Mouse (Mus musculus): ENCODE results near the gene 2010111I01Rik. TPM values are rescaled to one million over a fixed set of nuclear protein-coding genes. Genes with fewer than 3 reads are reported as not detected.
"Not testable (repeated sequence)": the region's sequence is repeated elsewhere in the genome, so short reads cannot be mapped to it uniquely, and the experiment has no call there.

2010111I01Rik gene
- total and polyA plus RNA-seq, 2 experiments from 2014 or later = 16.2 to 30.3 TPM

DNA sequence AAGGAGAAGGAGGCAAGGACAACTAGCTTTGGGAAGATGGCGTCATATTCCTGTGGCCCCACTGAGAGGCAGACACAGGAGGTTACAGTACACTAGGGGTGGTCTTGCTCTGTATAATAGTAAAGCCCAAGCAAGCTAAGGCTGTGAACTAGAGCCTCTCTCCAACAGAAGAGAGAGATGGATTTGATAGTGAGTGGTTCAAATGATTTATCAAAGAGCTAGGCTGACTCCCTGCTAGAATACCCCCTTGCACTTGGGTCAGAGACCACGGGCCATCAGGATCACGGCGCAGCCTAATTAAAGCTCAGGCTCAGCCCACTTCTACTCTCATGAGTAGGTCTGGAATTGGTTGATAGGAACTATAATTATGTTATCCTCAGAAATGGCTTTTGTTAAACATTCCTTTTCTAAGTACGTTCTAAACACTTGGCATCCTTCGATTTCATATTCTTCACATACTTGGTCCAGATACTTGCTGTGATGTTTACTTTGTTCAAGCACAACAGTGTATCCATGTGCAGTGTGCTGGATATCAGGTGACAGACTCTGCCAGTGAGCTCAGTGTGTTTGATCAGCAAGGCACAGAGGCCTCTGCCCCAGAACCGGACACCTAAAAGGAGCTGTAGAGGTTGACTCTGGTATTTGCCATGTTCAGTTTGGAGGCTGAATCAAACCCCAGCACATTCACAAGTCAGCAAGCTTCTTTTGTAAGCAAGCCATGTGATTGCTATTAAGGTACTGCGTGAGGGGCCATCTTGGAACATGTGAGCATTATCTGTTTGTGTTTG, 261.3 kb downstream of the 2010111I01Rik start:
- Histone ChIP-seq H3K27ac (ENCODE audit: low read depth, low read length) (no peak overlapping the region), H3K27me3 (ENCODE audit: insufficient read depth, low read length) (no peaks in the 10 kb centered on the region), H3K9ac (replicated peaks; ENCODE audit: low read length, poor library complexity, severe bottlenecking) (no peak overlapping the region), H3K36me3 (ENCODE audit: insufficient read depth, low read length) (no peaks in the 10 kb centered on the region), H3K4me1 (ENCODE audit: insufficient read depth, low read length) (no peaks in the 10 kb centered on the region), H3K9me3 (ENCODE audit: low read length) (no peaks in the 10 kb centered on the region), H3K4me2 (ENCODE audit: low read depth, low read length, poor library complexity, severe bottlenecking) (no peak overlapping the region), H3K4me3 (ENCODE audit: low read depth, low read length) (no peak overlapping the region)
- DNase-seq (ENCODE audit: low spot score) (no peak), ATAC-seq (ENCODE audit: low FRiP score) (no peak)
- TF ChIP-seq CTCF (IDR thresholded peaks at IDR 0.05) = no peak
- WGBS = 83% methylated on average over 8 of the region's 8 CpGs

DNA sequence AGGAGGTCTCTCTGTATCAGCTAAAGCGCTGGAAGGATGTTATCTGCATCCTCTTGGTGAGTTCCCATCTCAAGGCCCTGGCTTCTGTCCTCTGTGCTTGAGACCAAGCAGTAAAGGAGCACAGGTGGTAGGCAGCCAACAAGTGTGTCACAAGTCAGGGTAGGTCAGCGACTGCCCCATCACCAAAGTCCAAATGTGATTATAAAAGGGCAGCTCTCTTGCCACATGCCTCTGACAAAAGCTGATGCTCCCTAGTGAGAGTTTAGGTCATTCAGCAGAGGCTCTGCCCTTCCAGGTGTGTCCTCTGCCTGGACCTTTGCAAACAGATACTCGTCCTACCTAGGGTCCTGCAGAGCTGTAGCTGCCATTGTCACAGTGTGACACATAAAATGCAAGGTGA, 263.1 kb downstream of the 2010111I01Rik start:
- Histone ChIP-seq H3K9ac (replicated peaks; ENCODE audit: low read length, poor library complexity, severe bottlenecking) (no peak overlapping the region), H3K4me2 (ENCODE audit: low read depth, low read length, poor library complexity, severe bottlenecking) (no peak overlapping the region), H3K9me3 (ENCODE audit: low read length) (no peaks in the 10 kb centered on the region), H3K27me3 (ENCODE audit: insufficient read depth, low read length) (no peaks in the 10 kb centered on the region), H3K4me1 (ENCODE audit: insufficient read depth, low read length) (no peaks in the 10 kb centered on the region), H3K36me3 (ENCODE audit: insufficient read depth, low read length) (no peaks in the 10 kb centered on the region), H3K27ac (ENCODE audit: low read depth, low read length) (no peak overlapping the region), H3K4me3 (ENCODE audit: low read depth, low read length) (no peak overlapping the region)
- no peak for DNase-seq (ENCODE audit: low spot score)
- ATAC-seq (ENCODE audit: low FRiP score) = no peak
- WGBS = 86% methylated on average over 3 of the region's 3 CpGs
- TF ChIP-seq CTCF (IDR thresholded peaks at IDR 0.05) = no peak

GRCm38 (mm10) chr13:63230955-63231701, 266.4 kb downstream of the 2010111I01Rik start:
- ATAC-seq (ENCODE audit: low FRiP score) (no peak), DNase-seq (ENCODE audit: low spot score) (no peak)
- Histone ChIP-seq H3K27me3 (ENCODE audit: insufficient read depth, low read length) (no peaks in the 10 kb centered on the region), H3K27ac (ENCODE audit: low read depth, low read length) (no peak overlapping the region), H3K4me3 (ENCODE audit: low read depth, low read length) (no peak overlapping the region), H3K9ac (replicated peaks; ENCODE audit: low read length, poor library complexity, severe bottlenecking) (no peak overlapping the region), H3K4me1 (ENCODE audit: insufficient read depth, low read length) (no peaks in the 10 kb centered on the region), H3K36me3 (ENCODE audit: insufficient read depth, low read length) (no peaks in the 10 kb centered on the region), H3K4me2 (ENCODE audit: low read depth, low read length, poor library complexity, severe bottlenecking) (no peak overlapping the region), H3K9me3 (ENCODE audit: low read length) (no peaks in the 10 kb centered on the region)
- no peak for TF ChIP-seq CTCF (IDR thresholded peaks at IDR 0.05)
- 69% methylated on average over 7 of the region's 7 CpGs for WGBS

DNA sequence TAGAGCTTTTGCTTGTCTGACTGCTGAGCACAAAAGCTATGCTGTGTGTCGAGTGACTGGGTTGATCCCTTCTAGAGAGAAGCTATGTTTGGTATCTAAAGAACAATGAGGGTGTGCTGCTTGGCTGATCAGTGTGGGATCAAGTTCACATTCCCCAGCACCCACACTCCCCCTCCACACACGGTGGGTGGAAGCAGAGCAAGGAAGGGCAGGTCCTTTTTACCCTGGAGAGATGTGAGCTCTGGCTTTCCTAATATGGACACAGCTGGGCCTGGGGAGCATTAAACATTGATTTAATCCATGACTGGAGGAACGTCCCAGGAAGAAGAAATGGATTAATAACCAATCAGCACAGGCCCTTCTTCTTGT, 267.0 kb downstream of the 2010111I01Rik start:
- H3K4me1 ChIP-seq (ENCODE audit: insufficient read depth, low read length) = no peaks in the 10 kb centered on the region
- no peaks in the 10 kb centered on the region for H3K36me3 ChIP-seq (ENCODE audit: insufficient read depth, low read length)
- TF ChIP-seq CTCF (IDR thresholded peaks at IDR 0.05) = no peak
- no peak overlapping the region for H3K4me2 ChIP-seq (ENCODE audit: low read depth, low read length, poor library complexity, severe bottlenecking)
- ATAC-seq (ENCODE audit: low FRiP score) (no peak), DNase-seq (ENCODE audit: low spot score) (no peak)
- no peaks in the 10 kb centered on the region for H3K9me3 ChIP-seq (ENCODE audit: low read length)
- no peaks in the 10 kb centered on the region for H3K27me3 ChIP-seq (ENCODE audit: insufficient read depth, low read length)
- H3K9ac ChIP-seq (replicated peaks; ENCODE audit: low read length, poor library complexity, severe bottlenecking) = no peak overlapping the region
- WGBS = 17% methylated on average over 3 of the region's 3 CpGs
- no peak overlapping the region for H3K4me3 ChIP-seq (ENCODE audit: low read depth, low read length)
- H3K27ac ChIP-seq (ENCODE audit: low read depth, low read length) = no peak overlapping the region

DNA sequence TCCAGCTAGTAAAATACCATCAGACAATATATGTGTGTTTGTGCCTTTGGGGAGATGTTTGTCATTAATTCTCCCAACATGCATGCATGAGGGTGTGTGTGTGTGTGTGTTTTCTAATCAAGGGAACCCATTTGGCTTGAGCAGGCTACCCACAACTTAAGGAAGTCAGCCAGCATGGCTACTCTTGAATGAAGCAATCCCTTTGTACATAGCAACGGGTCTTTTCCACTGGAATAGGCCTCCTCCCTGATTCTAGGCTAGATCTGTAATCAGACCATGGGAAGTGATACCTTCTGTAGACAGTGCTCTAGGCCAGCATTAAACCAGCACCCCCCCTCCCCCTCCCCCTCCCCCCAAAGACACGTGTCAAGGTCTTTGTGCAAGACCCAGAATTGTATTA, 267.9 kb downstream of the 2010111I01Rik start:
- DNase-seq (ENCODE audit: low spot score) (no peak), ATAC-seq (ENCODE audit: low FRiP score) (no peak)
- no peaks in the 10 kb centered on the region for H3K9me3 ChIP-seq (ENCODE audit: low read length)
- H3K36me3 ChIP-seq (ENCODE audit: insufficient read depth, low read length) = no peaks in the 10 kb centered on the region
- no peak overlapping the region for H3K4me2 ChIP-seq (ENCODE audit: low read depth, low read length, poor library complexity, severe bottlenecking)
- H3K27me3 ChIP-seq (ENCODE audit: insufficient read depth, low read length) = no peaks in the 10 kb centered on the region
- no peak overlapping the region for H3K4me3 ChIP-seq (ENCODE audit: low read depth, low read length)
- WGBS = 71% methylated on average over 2 of the region's 2 CpGs
- no peak overlapping the region for H3K9ac ChIP-seq (replicated peaks; ENCODE audit: low read length, poor library complexity, severe bottlenecking)
- TF ChIP-seq CTCF (IDR thresholded peaks at IDR 0.05) = no peak
- no peak overlapping the region for H3K27ac ChIP-seq (ENCODE audit: low read depth, low read length)
- no peaks in the 10 kb centered on the region for H3K4me1 ChIP-seq (ENCODE audit: insufficient read depth, low read length)

DNA sequence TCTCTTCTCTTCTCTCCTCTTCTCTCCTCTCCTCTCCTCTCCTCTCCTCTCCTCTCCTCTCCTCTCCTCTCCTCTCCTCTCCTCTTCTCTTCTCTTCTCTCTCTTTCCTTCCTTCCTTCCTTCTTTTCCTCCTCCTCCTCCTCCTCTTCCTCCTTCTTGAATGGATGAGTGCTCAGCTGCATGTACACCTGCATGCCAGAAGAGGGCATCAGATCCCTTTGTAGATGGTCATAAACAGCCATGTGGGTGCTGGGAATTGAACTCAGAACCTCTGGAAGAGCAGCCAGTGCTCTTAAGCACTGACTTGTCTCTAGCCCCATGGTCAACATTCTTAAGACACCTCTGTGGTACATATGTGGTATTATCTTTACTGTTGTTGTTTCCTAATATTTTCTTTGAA, 269.8 kb downstream of the 2010111I01Rik start:
- H3K36me3 ChIP-seq (ENCODE audit: insufficient read depth, low read length) = not testable (repeated sequence)

More for the DNA sequence above, 269.8 kb downstream of the 2010111I01Rik start:
- ATAC-seq (ENCODE audit: low FRiP score); H3K4me3 ChIP-seq (ENCODE audit: low read depth, low read length); DNase-seq (ENCODE audit: low spot score); H3K27ac ChIP-seq (ENCODE audit: low read depth, low read length); H3K4me1 ChIP-seq (ENCODE audit: insufficient read depth, low read length); H3K9me3 ChIP-seq (ENCODE audit: low read length); H3K4me2 ChIP-seq (ENCODE audit: low read depth, low read length, poor library complexity, severe bottlenecking); H3K27me3 ChIP-seq (ENCODE audit: insufficient read depth, low read length); H3K9ac ChIP-seq (replicated peaks; ENCODE audit: low read length, poor library complexity, severe bottlenecking): not testable (repeated sequence)
- TF ChIP-seq CTCF (IDR thresholded peaks at IDR 0.05) = 0 out of 2 replicates have a peak, but pooled peaks have one; percentile 7

Data from midbrain, postnatal 0 days (tissue).